Mouse (Mus musculus) spleen, postnatal 0 days (tissue): ENCODE results near the gene Vmn1r143. TPM values are rescaled to one million over a fixed set of nuclear protein-coding genes. Genes with fewer than 3 reads are reported as not detected.

ENCODE experiments used
- polyA plus RNA-seq: library from polyadenylated mRNA; unstranded; fragments of >200 nt; fragmentation: Nextera tagmentation; extraction: Ambion mirVana; gene quantifications from 2 replicates; pipeline ENCODE4 v1.2.1, GENCODE M21; 2015

Gene Vmn1r143
- not detected in 2 replicates for polyA plus RNA-seq

DNA sequence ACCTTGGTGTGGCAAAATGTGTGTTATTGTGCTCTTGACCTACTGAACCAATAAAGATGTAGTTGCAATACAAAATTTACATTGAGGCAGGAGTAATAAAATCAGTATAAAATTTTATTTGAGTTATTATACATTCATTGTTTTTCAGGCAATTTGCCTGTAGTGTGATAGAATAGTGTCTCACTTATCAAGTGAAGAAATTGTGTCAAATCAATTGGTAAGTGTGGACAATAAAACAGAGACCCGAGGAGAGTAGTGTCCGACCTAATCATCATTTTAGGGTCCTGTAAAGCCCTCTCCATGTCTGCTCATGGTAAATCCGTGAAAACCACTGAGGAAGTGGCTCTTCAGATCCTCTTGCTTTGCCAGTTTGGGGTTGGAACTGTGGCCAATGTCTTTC, at the start of gene Vmn1r143:
TSS of gene Vmn1r143 (plus strand) at position 301 of the 400 bp plus-strand sequence.

DNA sequence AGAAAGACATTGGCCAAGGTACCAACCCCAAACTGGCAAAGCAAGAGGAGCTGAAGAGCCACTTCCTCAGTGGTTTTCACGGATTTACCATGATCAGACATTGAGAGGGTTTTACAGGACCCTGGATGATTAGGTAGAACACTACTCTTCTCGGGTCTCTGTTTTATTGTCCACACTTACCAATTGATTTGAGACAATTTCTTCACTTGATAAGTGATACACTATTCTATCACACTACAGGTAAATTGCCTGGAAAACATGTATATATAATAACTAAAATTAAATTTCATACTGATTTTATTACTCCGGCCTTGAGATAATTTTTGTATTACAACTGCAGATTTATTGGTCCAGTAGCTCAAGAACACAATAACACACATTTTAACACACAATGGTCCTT, 25.2 kb upstream of the Vmn1r143 start, which contains the start of gene Vmn1r142:
TSS of gene Vmn1r142 (minus strand) at position 101 of the 400 bp plus-strand sequence.

DNA sequence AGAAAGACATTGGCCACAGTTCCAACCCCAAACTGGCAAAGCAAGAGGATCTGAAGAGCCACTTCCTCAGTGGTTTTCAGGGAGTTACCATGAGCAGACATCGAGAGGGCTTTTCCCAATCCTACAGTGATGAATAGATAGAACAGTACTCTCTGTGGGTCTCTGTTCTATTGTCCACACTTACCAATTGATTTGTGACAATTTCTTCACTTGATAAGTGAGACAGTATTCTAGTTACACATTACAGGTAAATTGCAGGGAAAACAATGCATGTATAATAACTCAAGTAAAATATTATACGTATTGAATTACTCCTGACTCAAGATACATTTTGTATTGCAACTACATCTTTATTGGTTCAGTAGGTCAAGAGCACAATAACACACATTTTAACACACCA, 12.0 kb downstream of the Vmn1r143 start, which contains the start of gene Gm8653:
TSS of gene Gm8653 (minus strand) at position 101 of the 400 bp plus-strand sequence.

DNA sequence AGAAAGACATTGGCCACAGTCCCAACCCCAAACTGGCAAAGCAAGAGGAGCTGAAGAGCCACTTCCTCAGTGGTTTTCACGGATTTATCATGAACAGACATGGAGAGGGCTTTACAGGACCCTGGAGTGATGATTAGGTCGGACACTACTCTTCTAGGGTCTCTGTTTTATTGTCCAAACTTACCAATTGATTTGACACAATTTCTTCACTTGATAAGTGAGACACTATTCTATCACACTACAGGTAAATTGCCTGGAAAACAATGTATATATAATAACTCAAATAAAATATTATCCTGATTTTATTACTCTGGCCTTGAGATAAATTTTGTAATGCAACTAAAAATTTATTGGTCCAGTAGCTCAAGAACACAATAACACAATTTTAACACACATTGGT, 40.2 kb downstream of the Vmn1r143 start, which contains the start of gene Gm8453:
TSS of gene Gm8453 (minus strand) at position 101 of the 400 bp plus-strand sequence.

Other genes with a start within 250 kb of the Vmn1r143 start
- not detected in 2 replicates for gene Vmn1r137, start 194.8 kb upstream of the Vmn1r143 start, polyA plus RNA-seq
- not detected in 2 replicates for gene Vmn1r138, start 160.5 kb upstream of the Vmn1r143 start, polyA plus RNA-seq
- not detected in 2 replicates for gene Gm6176, start 133.1 kb upstream of the Vmn1r143 start, polyA plus RNA-seq
- not detected in 2 replicates for gene Vmn1r139, start 120.3 kb upstream of the Vmn1r143 start, polyA plus RNA-seq
- not detected in 2 replicates for gene Gm16451, start 71.1 kb upstream of the Vmn1r143 start, polyA plus RNA-seq
- gene Gm10666, start 54.6 kb upstream of the Vmn1r143 start, polyA plus RNA-seq = not detected in 2 replicates
- gene Vmn1r142, start 25.3 kb upstream of the Vmn1r143 start, polyA plus RNA-seq = not detected in 2 replicates
- not detected in 2 replicates for gene Gm8653, start 11.9 kb downstream of the Vmn1r143 start, polyA plus RNA-seq
- gene Gm8453, start 40.1 kb downstream of the Vmn1r143 start, polyA plus RNA-seq = not detected in 2 replicates
- not detected in 2 replicates for gene Gm4187, start 140.3 kb downstream of the Vmn1r143 start, polyA plus RNA-seq
- gene Gm8660, start 181.7 kb downstream of the Vmn1r143 start, polyA plus RNA-seq = not detected in 2 replicates
- not detected in 2 replicates for gene Vmn1r148, start 224.2 kb downstream of the Vmn1r143 start, polyA plus RNA-seq
- gene Vmn1r149, start 248.9 kb downstream of the Vmn1r143 start, polyA plus RNA-seq = not detected in 2 replicates